Mouse (Mus musculus): ENCODE measurements around the gene Fancd2. TPM values are rescaled to one million over a fixed set of nuclear protein-coding genes. Genes with fewer than 3 reads are reported as not detected.

The Fancd2 gene
- total and polyA plus RNA-seq, 3 experiments = 0.18 to 0.61 TPM; not detected in 1

DNA sequence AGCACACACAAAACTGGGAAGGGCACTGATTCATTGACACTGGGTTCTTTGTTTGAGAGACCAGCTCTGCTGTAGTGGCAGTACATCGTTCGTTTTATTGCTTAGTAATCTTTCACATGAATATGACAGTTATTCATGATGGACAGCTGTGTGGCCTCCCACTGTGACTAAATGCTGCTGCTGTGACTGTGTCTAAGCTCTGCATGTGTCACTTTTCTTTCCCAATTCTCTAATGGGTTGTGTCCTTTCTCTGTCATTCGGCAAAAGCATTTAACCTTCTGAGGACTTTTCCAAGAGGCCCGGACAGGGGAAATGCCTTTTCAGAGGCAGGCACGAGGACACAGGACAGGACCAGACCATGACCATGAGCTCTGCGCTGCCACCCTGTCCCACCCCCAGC lies 17.5 kb upstream of the Fancd2 start:
- Histone ChIP-seq H3K27me3 (ENCODE audit: control insufficient read depth, insufficient read depth, low read length) (no peaks in the 10 kb centered on the region), H3K36me3 (ENCODE audit: control insufficient read depth, insufficient read depth, low read length) (no peaks in the 10 kb centered on the region; the same call in 1 of the 2 replicates), H3K9ac (ENCODE audit: low read depth, low read length) (no peak overlapping the region), H3K4me3 (no peak overlapping the region), H3K79me2 (replicated peaks; ENCODE audit: control insufficient read depth, insufficient read depth, low read length) (no peaks in the 10 kb centered on the region), H3K4me1 (ENCODE audit: control insufficient read depth, insufficient read depth, low read length) (peaks cover 1% of the 10 kb centered on the region; the same call in 1 of the 2 replicates), H3K27ac (no peak overlapping the region)
- no peak for DNase-seq
- WGBS = 96% methylated on average over 6 of the region's 6 CpGs
- no peak for TF ChIP-seq CTCF (IDR thresholded peaks at IDR 0.05)
- intact Hi-C loops (cut with DNase I) = no loop called here

- Histone ChIP-seq H3K4me1 (ENCODE audit: control insufficient read depth, insufficient read depth, low read length) (peaks cover 1% of the 10 kb centered on the region; the same call in 1 of the 2 replicates), H3K27me3 (ENCODE audit: control insufficient read depth, insufficient read depth, low read length) (no peaks in the 10 kb centered on the region), H3K27ac (no peak overlapping the region), H3K36me3 (ENCODE audit: control insufficient read depth, insufficient read depth, low read length) (no peaks in the 10 kb centered on the region; the same call in 1 of the 2 replicates), H3K9ac (ENCODE audit: low read depth, low read length) (no peak overlapping the region), H3K79me2 (replicated peaks; ENCODE audit: control insufficient read depth, insufficient read depth, low read length) (no peaks in the 10 kb centered on the region), H3K4me3 (no peak overlapping the region)
- 99% methylated on average over 3 of the region's 3 CpGs for WGBS
- TF ChIP-seq POLR2A (IDR thresholded peaks at IDR 0.05; ENCODE audit: insufficient read depth, low read depth, low read length) = no peak
- no peak for TF ChIP-seq CTCF (IDR thresholded peaks at IDR 0.05)
- no peak for TF ChIP-seq EP300 (IDR thresholded peaks at IDR 0.05; ENCODE audit: insufficient read depth, low read depth, low read length)
- intact Hi-C loops (cut with DNase I) = no loop called here
- DNase-seq = no peak
Observed at GRCm38 (mm10) chr6:113514600-113514999, 16.9 kb upstream of the Fancd2 start.

DNA sequence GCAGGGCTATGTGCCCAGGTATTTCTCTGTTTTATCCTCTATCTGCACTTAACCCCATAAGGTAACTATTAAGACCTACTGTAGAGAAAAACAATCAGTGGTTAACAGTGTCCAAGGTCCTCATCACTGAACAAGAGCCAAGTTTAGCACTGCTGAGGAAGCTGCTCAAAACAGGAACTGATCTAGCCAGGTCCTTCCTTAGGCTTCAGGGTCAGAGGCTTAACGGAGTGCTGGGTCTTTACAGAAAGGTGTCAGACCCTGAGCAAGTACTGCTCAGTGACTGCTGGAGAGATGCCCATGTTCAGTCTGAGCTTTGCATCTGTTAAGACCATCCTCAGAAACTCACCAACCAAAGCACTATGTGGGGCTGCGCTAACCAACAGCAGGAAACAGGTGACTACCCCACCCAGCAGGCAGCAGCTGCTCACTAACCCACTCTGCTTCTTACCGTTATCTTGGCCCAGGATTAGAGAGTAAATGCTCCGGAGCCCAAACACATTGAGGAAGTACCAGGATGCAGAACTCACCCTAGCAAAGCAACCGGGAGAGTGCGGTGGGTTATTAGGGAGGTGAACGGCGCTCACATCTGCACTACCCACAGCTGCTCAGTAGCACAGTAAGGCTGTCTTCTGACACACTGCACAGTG lies 13.9 kb upstream of the Fancd2 start:
- H3K4me3 ChIP-seq = no peak overlapping the region
- no peak for DNase-seq
- H3K27ac ChIP-seq = no peak overlapping the region
- intact Hi-C loops (cut with DNase I) = no loop called here
- no peaks in the 10 kb centered on the region for H3K79me2 ChIP-seq (replicated peaks; ENCODE audit: control insufficient read depth, insufficient read depth, low read length)
- no peak for TF ChIP-seq EP300 (IDR thresholded peaks at IDR 0.05; ENCODE audit: insufficient read depth, low read depth, low read length)
- no peak for TF ChIP-seq CTCF (IDR thresholded peaks at IDR 0.05)
- no peak for TF ChIP-seq POLR2A (IDR thresholded peaks at IDR 0.05; ENCODE audit: insufficient read depth, low read depth, low read length)
- H3K27me3 ChIP-seq (ENCODE audit: control insufficient read depth, insufficient read depth, low read length) = no peaks in the 10 kb centered on the region
- peaks cover 1% of the 10 kb centered on the region; the same call in 1 of the 2 replicates for H3K4me1 ChIP-seq (ENCODE audit: control insufficient read depth, insufficient read depth, low read length)
- no peaks in the 10 kb centered on the region; the same call in 1 of the 2 replicates for H3K36me3 ChIP-seq (ENCODE audit: control insufficient read depth, insufficient read depth, low read length)
- H3K9ac ChIP-seq (ENCODE audit: low read depth, low read length) = no peak overlapping the region
- 63% methylated on average over 8 of the region's 8 CpGs for WGBS

DNA sequence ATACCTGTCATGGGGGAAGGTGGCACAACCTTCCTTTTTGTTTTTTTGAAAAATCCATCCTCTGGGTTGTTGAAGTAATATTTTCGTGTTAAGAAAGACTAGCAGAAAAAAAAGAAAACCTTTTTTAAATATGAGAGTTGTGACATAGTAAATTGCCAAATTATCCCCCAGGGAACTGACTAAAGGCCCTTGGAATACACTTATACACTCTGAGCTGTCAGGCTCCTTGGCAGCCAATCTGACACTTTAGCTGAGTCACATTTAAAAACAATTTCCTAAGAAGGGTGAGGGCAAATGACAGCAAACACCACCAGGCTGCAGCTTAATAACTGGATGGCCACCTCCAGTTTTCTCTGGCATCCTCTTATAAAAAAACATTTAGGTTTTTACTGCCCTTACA lies 9.2 kb upstream of the Fancd2 start:
- TF ChIP-seq POLR2A (IDR thresholded peaks at IDR 0.05; ENCODE audit: insufficient read depth, low read depth, low read length) = no peak
- TF ChIP-seq EP300 (IDR thresholded peaks at IDR 0.05; ENCODE audit: insufficient read depth, low read depth, low read length) = no peak
- TF ChIP-seq CTCF (IDR thresholded peaks at IDR 0.05) = no peak
- intact Hi-C loops (cut with DNase I) = no loop called here
- H3K79me2 ChIP-seq (replicated peaks; ENCODE audit: control insufficient read depth, insufficient read depth, low read length) = peaks cover 3% of the 10 kb centered on the region; the same call in 1 of the 2 replicates

GRCm38 (mm10) chr6:113523420-113523819 lies 8.1 kb upstream of the Fancd2 start:
- intact Hi-C loops (cut with DNase I) = no loop called here
- Histone ChIP-seq H3K4me3 (no peak overlapping the region), H3K27me3 (ENCODE audit: control insufficient read depth, insufficient read depth, low read length) (no peaks in the 10 kb centered on the region), H3K36me3 (ENCODE audit: control insufficient read depth, insufficient read depth, low read length) (no peaks in the 10 kb centered on the region; the same call in 1 of the 2 replicates), H3K79me2 (replicated peaks; ENCODE audit: control insufficient read depth, insufficient read depth, low read length) (peaks cover 3% of the 10 kb centered on the region; the same call in 1 of the 2 replicates), H3K27ac (no peak overlapping the region), H3K4me1 (ENCODE audit: control insufficient read depth, insufficient read depth, low read length) (no peaks in the 10 kb centered on the region), H3K9ac (ENCODE audit: low read depth, low read length) (no peak overlapping the region)
- DNase-seq = no peak
- no peak for TF ChIP-seq POLR2A (IDR thresholded peaks at IDR 0.05; ENCODE audit: insufficient read depth, low read depth, low read length)
- no peak for TF ChIP-seq EP300 (IDR thresholded peaks at IDR 0.05; ENCODE audit: insufficient read depth, low read depth, low read length)
- no peak for TF ChIP-seq CTCF (IDR thresholded peaks at IDR 0.05)
- 52% methylated on average over 8 of the region's 8 CpGs for WGBS

More for the DNA sequence above, 9.2 kb upstream of the Fancd2 start:
- WGBS = 60% methylated on average over 1 of the region's 1 CpGs
- H3K4me3 ChIP-seq = no peak overlapping the region
- H3K4me1 ChIP-seq (ENCODE audit: control insufficient read depth, insufficient read depth, low read length) = peaks cover 1% of the 10 kb centered on the region; the same call in 1 of the 2 replicates
- no peaks in the 10 kb centered on the region for H3K27me3 ChIP-seq (ENCODE audit: control insufficient read depth, insufficient read depth, low read length)
- DNase-seq = no peak
- no peaks in the 10 kb centered on the region; the same call in 1 of the 2 replicates for H3K36me3 ChIP-seq (ENCODE audit: control insufficient read depth, insufficient read depth, low read length)
- H3K27ac ChIP-seq = no peak overlapping the region
- H3K9ac ChIP-seq (ENCODE audit: low read depth, low read length) = no peak overlapping the region

GRCm38 (mm10) chr6:113531840-113532404 lies 440 bp downstream of the Fancd2 start:
- H3K36me3 ChIP-seq (ENCODE audit: control insufficient read depth, insufficient read depth, low read length) = no peaks in the 10 kb centered on the region; the same call in 1 of the 2 replicates
- DNase-seq = no peak
- intact Hi-C loops (cut with DNase I) = loop anchor here (2.0 to 5.0 kb wide), 4 partner anchors 49 to 165 kb away; partner anchors contain the start of genes Brk1, Creld1, Fancd2os and Tatdn2
- H3K9ac ChIP-seq (ENCODE audit: low read depth, low read length) = no peak overlapping the region; the same call in 1 of the 2 replicates
- H3K4me3 ChIP-seq = peak overlapping the region; percentile 99
- H3K27me3 ChIP-seq (ENCODE audit: control insufficient read depth, insufficient read depth, low read length) = no peaks in the 10 kb centered on the region
- H3K4me1 ChIP-seq (ENCODE audit: control insufficient read depth, insufficient read depth, low read length) = peaks cover 5% of the 10 kb centered on the region
- peaks cover 3% of the 10 kb centered on the region; the same call in 1 of the 2 replicates for H3K79me2 ChIP-seq (replicated peaks; ENCODE audit: control insufficient read depth, insufficient read depth, low read length)
- 6% methylated on average over 7 of the region's 7 CpGs for WGBS
- TF ChIP-seq CTCF (IDR thresholded peaks at IDR 0.05) (no peak), EP300 (IDR thresholded peaks at IDR 0.05; ENCODE audit: insufficient read depth, low read depth, low read length) (no peak), POLR2A (IDR thresholded peaks at IDR 0.05; ENCODE audit: insufficient read depth, low read depth, low read length) (no peak)
- H3K27ac ChIP-seq = peak overlapping the region; percentile 83
